Mouse (Mus musculus) kidney, postnatal 10 days (tissue): ENCODE data around the gene Alg9.

Experiments
- DNase-seq: peaks from one replicate; pipeline ENCODE4 v3.0.0; 2021; ENCODE audit warnings: mixed read lengths

Gene Alg9

DNA sequence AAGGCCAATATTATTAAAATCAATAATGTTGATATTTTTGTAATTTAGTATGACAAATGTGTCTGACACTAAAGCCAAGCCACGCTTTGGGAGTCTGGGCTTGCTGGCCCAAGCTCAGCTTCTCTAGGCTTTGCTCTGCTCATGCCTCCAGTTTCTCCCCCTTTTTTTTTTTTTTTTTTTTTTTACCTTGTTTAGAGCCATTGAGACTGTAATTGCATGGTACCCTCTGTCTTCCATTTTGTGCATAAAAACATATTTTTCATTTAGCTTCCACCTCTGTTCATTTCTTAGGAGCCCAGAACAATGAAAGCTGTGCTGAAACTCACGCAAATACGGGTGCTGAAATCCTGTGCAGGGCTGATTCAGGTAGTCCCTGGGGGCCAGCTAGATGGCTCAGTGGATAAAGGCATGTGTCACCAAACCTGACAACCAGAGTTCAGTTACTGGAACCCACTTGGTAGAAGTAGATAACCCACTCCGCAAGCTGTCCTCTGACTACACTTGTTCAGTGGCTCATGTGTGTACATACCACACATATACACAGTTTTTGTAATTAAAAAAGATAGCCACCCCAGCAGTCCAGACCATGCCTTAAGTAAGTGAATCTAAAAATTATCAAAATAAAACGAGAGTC, 80.4 kb downstream of the Alg9 start:
- no peak for DNase-seq

DNA sequence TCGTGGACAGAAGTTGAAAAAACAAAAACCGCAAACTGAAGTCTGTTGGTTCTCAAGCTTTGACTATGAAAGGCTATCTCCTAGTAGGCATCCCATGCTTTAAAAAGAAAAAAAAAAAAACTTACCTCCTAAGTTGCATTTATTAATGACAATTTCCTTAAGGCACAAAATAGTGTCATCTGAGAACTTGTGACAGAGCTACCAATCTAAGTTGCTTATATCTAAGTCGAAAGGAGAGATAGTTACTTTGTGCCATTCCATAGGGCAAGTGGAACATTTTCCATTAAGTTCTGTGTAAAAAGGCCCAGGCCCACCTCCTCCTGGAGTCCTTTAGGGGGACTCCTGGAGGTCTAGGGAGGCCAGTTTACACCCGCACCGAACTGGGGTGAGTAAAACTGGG, 81.0 kb downstream of the Alg9 start:
- no peak for DNase-seq

DNA sequence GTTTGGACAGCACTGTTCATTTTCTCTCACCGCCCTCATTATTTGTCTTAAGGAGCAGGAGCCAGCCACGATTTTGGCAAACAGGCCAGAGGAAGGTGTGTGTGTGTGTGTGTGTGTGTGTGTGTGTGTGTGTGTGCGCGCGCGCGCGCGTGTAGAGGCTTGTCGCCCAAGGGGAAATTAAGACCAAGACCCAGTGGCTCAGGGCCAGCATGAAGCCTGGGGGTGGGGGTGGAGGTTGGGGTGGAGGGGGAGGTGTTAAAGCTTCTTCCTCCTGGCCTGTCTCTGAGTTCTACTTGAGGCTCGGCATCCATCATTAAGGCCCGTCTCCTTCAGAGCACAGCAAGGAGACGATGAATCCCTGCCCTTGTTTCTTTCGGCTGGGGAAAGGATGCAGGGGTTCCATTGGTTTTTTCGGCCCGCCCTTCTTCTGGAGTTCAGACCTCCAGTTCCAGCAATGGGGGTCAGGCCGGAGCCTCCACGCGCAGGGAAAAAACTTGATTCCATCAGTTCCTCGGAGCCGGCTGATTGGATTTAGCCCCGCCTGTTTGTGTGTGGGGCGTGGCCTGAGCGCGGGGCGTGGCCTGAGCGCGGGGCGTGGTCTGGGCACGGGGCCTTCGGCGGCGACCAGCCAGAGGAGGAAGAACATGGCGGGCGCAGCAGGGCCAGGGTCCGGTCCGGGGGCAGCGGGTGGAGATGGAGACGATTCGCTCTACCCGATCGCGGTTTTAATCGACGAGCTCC, 81.7 kb downstream of the Alg9 start:
- DNase-seq, result peak; percentile 96

DNA sequence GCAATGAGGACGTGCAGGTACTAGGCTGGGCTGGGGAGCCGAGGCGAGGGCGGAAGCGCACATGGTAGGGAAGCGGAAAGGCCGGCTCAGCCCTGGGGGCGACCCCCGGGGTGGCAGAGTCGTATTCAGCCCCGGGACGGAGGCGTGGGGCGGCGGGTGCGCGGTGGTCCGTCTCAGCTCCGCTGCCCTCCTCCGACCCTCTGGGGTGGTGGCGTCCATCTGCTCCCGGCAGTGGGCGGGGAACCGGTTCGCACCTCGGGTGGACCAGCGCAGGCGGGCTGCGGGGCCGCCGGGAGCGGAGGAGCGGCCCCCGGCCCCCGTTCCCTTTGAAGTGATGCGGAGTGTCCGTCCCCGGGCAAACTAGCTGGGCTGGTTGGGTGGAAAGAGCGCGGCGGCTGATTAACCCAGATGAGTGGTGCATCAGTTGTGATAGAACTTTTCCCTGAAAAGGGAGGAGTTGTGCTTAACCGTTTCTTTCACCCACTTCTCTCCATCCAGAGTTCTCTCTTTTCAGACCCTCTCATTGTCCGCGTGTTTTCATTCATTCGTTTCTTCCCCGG, 82.3 kb downstream of the Alg9 start:
- DNase-seq, result no peak

DNA sequence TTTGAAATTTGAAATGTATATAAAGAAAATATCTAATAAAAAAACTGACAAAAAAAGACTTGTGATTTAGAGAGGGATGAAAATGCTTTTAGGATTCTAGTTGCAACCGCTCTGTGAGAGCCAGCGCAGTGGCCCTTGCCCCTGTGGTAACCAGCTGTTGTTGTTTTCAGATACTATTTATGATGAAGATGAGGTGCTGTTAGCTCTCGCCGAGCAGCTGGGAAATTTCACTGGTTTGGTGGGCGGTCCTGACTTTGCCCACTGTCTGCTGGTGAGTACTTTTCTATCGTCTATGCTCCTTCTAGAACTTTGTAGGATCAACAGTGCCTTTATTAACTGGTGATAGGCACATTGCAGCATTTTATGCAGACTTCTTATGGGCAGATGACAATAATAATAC, 83.9 kb downstream of the Alg9 start:
- peak; percentile 37 for DNase-seq

DNA sequence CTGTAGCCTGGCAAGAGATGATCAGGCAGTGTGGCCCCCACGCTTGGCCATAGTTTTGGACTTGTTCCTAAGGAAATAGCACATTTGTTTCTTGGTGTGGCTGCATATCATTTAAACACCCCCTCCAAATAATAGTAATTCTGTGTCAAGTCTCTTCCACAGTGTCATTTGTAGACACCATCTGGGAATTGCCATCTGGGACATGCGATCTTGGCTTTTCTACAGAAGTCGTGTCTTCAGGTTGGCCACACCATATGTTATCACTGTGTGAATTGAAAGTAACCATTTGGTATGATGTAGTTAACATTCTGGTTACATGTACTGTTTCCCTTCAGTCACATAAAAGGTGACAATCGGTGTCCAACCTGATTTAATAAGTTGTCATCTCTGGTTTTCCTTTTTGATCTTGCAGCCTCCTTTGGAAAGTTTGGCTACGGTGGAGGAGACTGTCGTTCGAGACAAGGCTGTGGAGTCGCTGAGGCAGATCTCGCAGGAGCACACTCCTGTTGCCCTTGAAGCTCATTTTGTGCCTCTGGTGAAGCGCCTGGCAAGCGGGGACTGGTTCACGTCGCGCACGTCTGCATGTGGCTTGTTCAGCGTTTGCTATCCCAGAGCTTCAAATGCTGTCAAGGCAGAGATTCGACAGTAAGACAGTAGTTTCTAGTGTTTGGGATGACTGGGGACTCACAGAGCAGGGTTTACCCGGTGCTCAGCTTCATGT, 86.5 kb downstream of the Alg9 start:
- no peak for DNase-seq

DNA sequence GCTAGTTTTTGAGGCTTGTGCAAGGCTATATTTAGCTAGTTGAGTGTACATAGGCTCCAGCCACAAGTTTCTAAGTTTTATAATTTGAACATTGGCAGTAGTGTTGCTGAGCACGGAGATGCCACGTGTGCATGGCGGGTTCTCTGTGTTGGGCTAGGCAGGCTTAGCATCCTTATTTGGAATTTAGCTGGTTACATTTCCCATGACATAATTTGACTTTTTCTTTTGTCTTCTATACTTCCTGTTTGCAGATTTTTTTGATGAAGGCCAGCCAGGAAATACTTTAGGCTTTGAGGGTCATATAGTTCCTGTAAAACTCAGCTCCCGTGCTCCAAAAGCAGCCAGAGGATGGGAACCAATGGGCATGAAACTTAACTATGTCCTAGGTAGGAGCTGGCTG, 89.0 kb downstream of the Alg9 start:
- no peak for DNase-seq

DNA sequence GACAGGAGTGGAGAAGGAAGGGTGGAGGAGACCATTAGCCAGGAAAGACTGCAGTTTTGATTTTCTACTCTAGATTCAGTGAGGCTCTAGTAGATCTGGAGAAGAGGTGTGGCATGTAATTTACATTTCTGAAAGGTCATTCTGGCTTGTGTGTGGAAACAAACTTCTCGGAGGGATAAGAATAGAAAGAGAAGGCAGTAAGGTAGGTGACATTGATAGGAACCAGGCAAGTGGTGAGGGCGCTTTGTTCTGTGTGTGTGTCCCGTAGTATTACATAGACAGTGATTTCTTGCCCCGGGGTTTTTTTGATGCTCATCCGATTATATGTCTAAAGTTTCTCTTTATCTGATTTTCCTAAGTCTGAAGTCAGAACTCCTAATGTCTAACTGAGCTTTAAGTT, 90.1 kb downstream of the Alg9 start:
- no peak for DNase-seq

DNA sequence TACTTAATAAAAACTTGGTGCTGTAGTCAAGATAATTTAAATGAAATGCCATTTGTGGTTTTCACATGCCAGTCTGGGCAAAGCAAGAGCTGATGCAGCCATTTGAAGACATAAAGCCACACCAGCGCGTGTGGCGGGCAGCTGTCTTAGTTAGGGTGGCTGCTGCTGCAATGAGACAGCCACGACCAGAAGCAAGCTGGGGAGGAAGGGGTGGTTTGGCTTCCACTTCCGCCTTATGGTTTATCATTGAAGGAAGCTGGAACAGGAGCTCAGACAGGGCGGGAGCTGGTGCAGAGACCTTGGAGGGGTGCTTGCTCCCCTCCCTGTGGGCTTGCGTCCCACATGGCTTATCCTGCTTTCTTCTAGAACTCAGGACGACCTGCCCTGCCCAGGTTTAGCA, 91.0 kb downstream of the Alg9 start:
- no peak for DNase-seq

DNA sequence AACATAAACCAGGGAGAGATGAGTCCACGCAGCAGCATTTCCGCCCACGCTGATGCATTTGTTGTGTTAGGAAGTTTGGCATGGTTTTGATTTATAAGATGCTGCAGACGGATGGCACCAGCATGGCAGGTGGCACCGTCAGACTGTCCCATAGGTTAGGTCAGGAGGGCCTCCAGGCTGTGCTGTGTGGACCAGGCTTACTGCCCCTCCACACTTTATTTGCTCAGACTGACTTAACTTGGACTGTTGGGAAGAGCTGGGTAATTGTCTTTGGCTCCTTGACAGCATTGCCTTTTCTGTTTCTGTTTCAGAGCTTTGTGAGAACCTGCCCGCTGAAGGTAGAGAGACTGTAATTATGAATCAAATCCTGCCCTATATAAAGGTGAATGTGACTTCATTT, 92.2 kb downstream of the Alg9 start:
- no peak for DNase-seq

DNA sequence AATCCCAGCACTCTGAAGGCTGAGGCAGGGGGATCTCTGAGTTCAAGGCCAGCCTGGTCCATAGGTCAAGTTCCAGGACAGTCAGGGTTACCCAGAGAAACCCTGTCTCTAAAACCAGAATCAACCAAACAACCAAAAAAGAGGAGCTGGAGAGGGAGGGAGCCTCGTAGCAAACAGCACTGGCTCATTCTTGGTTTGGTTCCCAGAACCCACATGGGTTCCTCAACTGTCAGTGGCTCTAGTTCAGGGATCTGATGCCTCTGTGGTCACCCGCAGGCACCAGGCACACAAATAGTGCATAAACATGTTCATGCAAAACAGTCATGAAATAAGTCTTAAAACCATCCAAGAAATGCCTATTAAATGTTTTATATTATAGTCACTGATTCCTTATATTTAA, 93.4 kb downstream of the Alg9 start:
- no peak for DNase-seq

DNA sequence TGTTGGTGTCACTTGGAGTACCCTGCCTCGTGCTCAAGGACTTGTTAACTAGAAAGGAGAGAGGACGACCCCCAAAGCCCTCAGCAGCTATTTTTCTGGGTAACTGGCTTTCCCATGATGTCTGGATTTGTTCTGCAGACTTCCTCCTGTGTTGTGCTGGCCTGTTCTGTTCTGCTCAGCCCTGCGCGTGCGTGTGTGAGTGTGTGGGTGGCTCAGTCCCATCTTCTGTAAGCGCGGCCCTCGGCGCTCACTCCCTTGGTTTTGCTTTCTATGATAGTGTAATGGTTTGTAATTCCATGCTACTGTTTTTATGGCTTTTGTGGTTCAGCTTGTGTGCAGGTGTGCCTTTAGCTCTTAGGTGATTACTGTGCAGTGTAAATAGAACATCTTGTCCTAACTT, 98.4 kb downstream of the Alg9 start:
- DNase-seq, result no peak

DNA sequence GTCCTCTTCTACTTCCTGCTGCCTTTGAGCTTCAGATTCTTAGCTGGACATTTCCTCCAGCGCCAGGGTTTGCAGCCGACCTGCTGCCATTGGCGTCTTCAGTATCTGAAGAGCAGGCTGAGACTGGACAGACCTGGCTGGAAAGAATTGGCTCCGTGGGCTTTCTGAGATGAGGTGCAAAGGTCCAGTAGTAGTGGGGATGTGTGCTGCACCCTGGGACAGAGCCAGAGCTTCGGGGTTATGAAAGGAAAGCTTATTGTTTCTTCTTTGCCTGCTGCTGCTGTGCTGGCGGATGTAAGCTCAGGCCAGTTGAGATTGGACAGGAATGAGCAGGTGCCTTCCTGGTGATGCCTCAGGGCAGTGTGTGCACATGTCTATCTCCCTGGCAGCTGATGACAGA, 99.2 kb downstream of the Alg9 start:
- no peak for DNase-seq

DNA sequence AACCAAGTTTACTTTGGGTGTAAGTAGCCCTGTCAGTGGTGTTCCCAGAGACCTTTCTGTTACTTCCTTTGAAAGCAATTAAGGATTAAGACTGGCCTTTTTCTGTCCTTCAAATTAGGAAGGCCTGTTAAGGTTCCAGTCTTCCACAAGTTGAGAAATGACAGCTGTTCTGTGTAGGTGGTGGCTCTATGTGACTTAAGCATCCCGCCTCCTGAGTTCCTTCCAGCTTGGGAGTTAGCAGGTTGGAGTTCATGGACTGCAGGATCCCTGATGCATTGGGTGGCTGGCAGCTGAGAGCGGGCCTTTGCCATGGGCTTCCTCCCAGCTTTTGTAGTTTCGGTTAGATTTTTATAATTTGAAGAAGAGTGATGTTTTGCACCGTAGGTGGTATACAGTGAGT, 100.7 kb downstream of the Alg9 start:
- no peak for DNase-seq

DNA sequence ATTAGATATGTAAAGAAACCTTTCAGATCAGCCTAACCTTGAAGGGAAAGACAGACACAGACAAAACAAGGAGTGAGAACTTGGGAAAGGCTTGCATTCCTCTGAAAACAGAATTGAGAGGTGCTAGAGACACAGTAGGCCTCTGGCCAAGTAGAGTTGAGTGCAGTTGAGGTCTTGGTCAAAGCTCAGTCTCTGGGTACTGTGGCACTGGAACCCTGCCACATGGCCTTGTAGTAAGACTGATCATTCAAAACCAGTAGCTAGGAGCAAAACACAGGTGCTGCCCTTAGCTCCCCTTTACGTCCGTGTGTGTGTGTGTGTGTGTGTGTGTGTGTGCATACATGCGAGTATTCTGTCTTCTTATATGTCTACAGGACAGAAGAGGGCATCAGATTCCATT, 101.5 kb downstream of the Alg9 start:
- DNase-seq, result peak; percentile 61

DNA sequence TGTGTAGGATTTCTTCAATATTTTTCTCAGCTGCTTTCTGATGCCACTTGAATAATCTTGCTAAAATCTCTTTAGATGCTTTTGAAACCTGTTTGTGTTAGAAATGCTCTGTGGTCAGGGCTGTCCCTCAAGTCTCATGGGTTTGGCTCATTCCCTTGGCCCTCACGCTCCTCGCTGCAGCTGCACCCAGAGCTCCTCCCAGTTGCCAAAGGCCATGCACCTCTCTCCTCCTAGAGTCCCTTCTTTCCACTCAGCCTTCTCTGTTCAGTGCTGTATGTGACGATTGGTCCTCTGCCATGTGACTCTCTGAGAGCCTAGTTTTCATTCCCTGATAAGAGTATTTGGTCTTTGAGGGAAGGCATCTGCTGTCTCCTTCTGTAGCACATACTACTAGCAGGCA, 102.6 kb downstream of the Alg9 start:
- no peak for DNase-seq

DNA sequence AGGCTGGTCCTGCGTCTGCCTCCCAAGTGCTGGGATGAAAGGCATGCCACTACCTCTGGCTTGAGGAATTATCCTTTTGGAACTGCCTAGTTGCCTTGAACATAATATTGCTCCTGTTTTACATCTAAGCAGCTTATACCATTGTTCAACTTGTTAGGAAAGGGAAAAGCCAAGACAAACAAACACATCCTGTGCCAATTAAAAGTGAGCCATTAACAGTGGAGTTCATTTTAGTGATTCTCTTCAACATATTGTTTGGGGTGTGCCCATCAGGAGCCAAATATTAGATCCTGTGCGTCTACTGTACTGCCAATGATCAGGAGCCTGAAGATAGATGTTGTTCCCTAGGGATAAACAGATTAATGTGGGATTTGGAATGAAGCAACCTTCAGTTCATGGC, 107.4 kb downstream of the Alg9 start:
- no peak for DNase-seq

DNA sequence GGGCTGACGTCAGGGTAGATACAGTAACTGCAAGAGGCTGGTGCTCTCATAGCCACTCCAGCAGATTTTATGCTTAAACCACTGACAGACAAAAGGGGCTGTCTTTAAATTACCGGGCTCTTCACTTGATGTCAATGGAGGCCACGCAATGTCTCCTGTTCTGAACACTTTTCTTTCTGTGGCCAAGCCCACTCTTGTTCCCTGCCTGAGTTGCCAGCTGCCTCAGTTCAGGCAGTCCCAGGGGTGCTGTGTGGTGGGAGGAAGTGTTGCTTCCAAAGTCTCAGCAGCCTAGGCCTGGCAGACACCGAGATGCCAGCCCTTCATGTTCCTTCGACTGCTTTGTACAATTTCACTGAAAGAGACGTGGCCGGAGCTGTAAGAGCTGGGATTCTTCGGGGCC, 109.3 kb downstream of the Alg9 start:
- no peak for DNase-seq

DNA sequence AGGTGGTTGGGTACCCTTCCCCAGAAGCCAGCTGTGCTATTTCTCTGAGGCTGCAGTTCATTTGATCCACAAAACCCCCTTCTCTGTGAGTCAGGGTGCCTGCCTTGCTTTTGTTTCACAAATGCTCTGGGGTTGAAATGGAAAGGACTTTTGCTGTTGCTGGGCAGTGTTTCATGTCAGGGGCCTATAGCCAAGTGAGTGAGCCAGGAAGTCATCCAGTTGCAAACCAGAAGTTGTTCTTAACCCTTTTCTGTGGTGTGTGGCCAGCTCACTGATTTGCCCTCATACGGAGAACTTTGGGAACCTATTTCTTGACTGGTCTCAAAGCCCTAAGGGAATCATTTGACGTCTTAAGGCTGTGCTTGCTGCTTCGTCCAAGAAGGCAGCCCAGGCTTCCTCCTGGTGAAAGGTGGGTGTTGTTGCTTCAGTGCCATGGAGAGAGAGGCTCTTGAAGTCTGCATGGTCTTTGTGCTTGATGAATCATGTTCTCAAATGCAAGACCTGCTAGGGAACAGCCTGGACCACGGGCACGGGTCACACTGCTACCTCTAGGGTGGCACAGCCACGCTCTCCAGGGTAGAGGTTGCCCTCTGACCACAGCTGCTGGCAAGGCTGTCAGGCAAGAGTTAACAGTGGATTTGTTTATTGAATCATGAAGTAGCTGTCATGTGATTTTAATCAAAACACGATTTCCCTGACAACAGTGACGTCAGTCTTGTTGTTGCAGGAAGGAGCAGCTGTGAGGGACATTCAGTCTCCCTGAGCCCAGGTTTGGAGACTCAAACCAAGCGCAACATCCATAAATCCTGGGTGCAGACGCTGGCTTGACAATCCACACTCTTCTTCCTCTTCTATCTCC, 110.2 kb downstream of the Alg9 start:
- DNase-seq, result peak; percentile 65

DNA sequence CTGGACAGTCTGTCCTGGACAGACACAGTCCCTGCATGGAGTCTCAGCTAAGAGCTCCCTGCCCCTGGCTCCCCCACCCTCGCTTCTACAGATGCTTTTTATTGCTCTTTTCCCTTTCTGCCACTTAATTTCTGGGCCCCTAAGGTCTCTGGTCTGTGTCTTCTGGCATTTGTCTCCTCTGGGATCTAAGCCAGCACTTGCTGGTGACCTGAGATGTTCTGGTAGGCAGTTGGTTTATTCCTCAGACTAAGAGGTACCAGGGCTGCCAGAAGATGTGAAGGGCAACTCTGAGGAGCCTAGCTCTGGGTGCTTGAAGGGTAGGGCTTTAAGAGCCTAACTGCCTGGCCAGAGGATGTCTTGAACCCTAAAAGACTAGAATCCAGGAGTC, 110.8 kb downstream of the Alg9 start:
- DNase-seq, result no peak

DNA sequence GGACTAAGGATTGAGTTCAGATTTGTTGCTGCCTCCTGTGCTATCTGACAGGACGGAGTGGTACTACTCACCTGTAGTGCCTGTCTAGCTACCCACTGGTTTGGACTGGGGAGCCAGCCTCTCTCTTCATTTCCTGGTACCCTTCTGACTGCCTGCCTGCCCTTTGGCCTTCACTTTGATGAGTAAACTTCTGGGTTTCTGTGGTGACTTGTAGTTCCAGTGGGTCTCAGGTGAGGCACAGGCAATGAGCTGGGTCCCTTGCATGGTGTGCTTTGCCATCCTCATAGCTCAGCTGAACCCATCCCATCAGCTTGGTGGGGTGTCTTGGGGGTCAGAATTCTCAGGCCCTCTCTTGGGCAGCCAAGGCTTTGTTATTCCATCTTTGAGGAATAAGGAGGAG, 112.1 kb downstream of the Alg9 start:
- no peak for DNase-seq

DNA sequence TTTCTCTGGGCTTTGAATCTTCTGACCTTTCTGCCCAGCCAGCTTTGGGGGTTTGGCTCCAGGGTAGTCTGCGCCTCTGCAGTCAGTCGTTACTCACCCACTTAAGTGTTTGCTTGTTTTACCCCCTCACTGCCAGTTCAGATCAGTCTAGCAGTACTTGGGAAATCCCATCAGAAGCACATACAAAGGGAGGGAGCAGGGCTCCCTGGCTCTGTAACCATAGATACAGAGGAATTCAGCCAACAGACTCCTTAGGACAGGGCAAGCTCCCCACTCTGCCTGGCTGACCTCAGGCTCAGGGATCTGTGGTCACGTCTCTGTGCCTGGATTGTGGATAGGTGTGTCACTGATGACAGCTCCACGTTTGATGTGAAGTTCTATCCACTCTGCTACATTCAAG, 112.5 kb downstream of the Alg9 start:
- no peak for DNase-seq

DNA sequence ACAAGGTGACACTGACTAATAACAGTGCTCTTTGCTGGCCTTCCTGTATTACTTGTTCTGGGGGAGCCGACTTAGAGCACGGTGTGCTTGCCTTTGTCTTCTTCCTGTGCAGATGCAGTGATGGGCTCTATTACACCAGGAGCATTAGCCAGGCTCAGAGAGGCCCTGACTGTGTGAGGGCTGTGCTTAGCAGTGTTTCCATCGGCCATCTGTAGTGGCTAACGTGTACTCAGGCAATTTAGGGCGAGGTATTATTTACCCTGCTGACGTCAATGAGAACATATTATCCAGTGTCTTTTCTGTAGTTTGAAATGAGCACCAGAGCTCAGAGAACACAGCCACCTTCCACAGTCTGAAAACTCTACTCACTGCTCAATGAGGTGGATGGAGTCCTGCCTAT, 114.4 kb downstream of the Alg9 start:
- no peak for DNase-seq
